Mouse (Mus musculus) heart, adult 18-20 months (tissue): Measurements from ENCODE around the gene Wdr31. TPM values are rescaled to one million over a fixed set of nuclear protein-coding genes. Genes with fewer than 3 reads are reported as not detected.

ENCODE experiments used
- total RNA-seq, 2 experiments: library from RNA; stranded (reverse); gene quantifications; 2 replicates each; pipeline ENCODE4 v1.2.3; 2021

Wdr31 gene
- total RNA-seq, 2 experiments from 2014 or later, result 0.30 to 0.59 TPM

Other genes starting within 250 kb of the Wdr31 start
- 1 to 10 TPM; 1.9 TPM for gene Zfp37, start 239.8 kb downstream of the Wdr31 start, total RNA-seq
- 10 to 100 TPM; 20.7 to 24.1 TPM for gene Slc31a2, start 208.3 kb downstream of the Wdr31 start, total RNA-seq
- 10 to 100 TPM; 16.4 to 17.7 TPM for gene Fkbp15, start 110.3 kb downstream of the Wdr31 start, total RNA-seq
- gene Slc31a1, start 110.2 kb downstream of the Wdr31 start, total RNA-seq, result 10 to 100 TPM; 17.3 to 18.7 TPM
- gene Cdc26, start 62.3 kb downstream of the Wdr31 start, total RNA-seq, result 10 to 100 TPM; 46.9 to 49.1 TPM
- 10 to 100 TPM; 10.4 to 10.9 TPM for gene Prpf4, start 62.1 kb downstream of the Wdr31 start, total RNA-seq
- not detected for gene Rnf183, start 35.6 kb downstream of the Wdr31 start, total RNA-seq
- gene Bspry, start 9.2 kb upstream of the Wdr31 start, total RNA-seq, result under 1 TPM in 1 of 2 experiments, not detected in 1; 0.23 TPM
- gene Hdhd3, start 32.6 kb upstream of the Wdr31 start, total RNA-seq, result 1 to 10 TPM; 3.4 to 4.0 TPM
- 10 to 100 TPM; 75.4 to 87.1 TPM for gene Alad, start 49.0 kb upstream of the Wdr31 start, total RNA-seq
- gene Pole3, start 54.2 kb upstream of the Wdr31 start, total RNA-seq, result 10 to 100 TPM; 17.7 to 19.5 TPM
- gene 4933430I17Rik, start 54.5 kb upstream of the Wdr31 start, total RNA-seq, result not detected
- 10 to 100 TPM; 21.5 to 25.9 TPM for gene Rgs3, start 89.0 kb upstream of the Wdr31 start, total RNA-seq